Mouse (Mus musculus) MEL (cell line): Measurements from ENCODE around the gene Smarca2. TPM values are rescaled to one million over a fixed set of nuclear protein-coding genes. Genes with fewer than 3 reads are reported as not detected.

ENCODE experiments used
- DNase-seq: peaks from one replicate; pipeline ENCODE4 v3.0.0; 2011; ENCODE audit warnings: low read depth, low spot score
- H3K27ac ChIP-seq: 2 replicates; pipeline ENCODE4 v1.5.1; 2012; ENCODE audit warnings: low read depth, mild to moderate bottlenecking, control low read depth, low read length, moderate library complexity; ENCODE audit not compliant: control insufficient read depth
- H3K27me3 ChIP-seq, 2 experiments: fragments of 150-350 bp in 1 of 2; sonication (generic) in 1 of 2; 2 replicates each; pipeline ENCODE4 v1.6.1; 2012; ENCODE audit warnings: low read length in 2 of 2, mild to moderate bottlenecking in 2 of 2, improper control_type of control experiment in 1 of 2, moderate library complexity in 1 of 2; ENCODE audit not compliant: insufficient read depth in 2 of 2, control insufficient read depth in 1 of 2
- H3K36me3 ChIP-seq, 2 experiments: 2 replicates each; pipeline ENCODE4 v1.6.1; 2012 to 2014; ENCODE audit warnings: low read length in 2 of 2, improper control_type of control experiment in 1 of 2, inconsistent platforms in 1 of 2, mild to moderate bottlenecking in 1 of 2; ENCODE audit not compliant: insufficient read depth in 2 of 2, control insufficient read depth in 1 of 2
- H3K4me1 ChIP-seq, 2 experiments: fragments of 150-350 bp in 1 of 2; sonication (generic) in 1 of 2; 2 replicates each; pipeline ENCODE4 v1.6.1; 2012; ENCODE audit warnings: low read length in 2 of 2, improper control_type of control experiment in 1 of 2, mild to moderate bottlenecking in 1 of 2; ENCODE audit not compliant: insufficient read depth in 2 of 2, control insufficient read depth in 1 of 2
- H3K4me3 ChIP-seq, 2 experiments: fragments of 150-350 bp in 1 of 2; sonication (generic) in 1 of 2; 2 replicates each; pipeline ENCODE4 v1.5.1; 2012; ENCODE audit warnings: low read depth in 2 of 2, low read length in 2 of 2, mild to moderate bottlenecking in 2 of 2, moderate library complexity in 2 of 2, control low read depth in 1 of 2, improper control_type of control experiment in 1 of 2; ENCODE audit not compliant: control insufficient read depth in 1 of 2, insufficient read depth in 1 of 2
- H3K79me2 ChIP-seq: 2 replicates; pipeline ENCODE4 v1.6.1; 2012; ENCODE audit warnings: mild to moderate bottlenecking, low read length, moderate library complexity; ENCODE audit not compliant: control insufficient read depth, poor library complexity, insufficient read depth
- H3K9ac ChIP-seq: 2 replicates; pipeline ENCODE4 v1.6.1; 2012; ENCODE audit warnings: low read depth, mild to moderate bottlenecking, control low read depth, low read length, moderate library complexity; ENCODE audit not compliant: control insufficient read depth, poor library complexity, severe bottlenecking
- H3K9me3 ChIP-seq: fragments of 150-350 bp; sonication (generic); replicated peaks from 2 replicates; pipeline ENCODE4 v1.6.1; 2012; ENCODE audit warnings: mild to moderate bottlenecking, low read length, improper control_type of control experiment, moderate library complexity; ENCODE audit not compliant: insufficient read depth
- CHD1 ChIP-seq: IDR thresholded peaks from 2 replicates; pipeline ENCODE4 v1.6.1; 2012; ENCODE audit warnings: low read depth, mild to moderate bottlenecking, inconsistent platforms, low read length, improper control_type of control experiment
- CHD2 ChIP-seq: IDR thresholded peaks from 2 replicates; pipeline ENCODE4 v1.6.1; 2011; ENCODE audit warnings: low read length, improper control_type of control experiment
- EP300 ChIP-seq, 2 experiments: IDR thresholded peaks; 2 replicates each; pipeline ENCODE4 v1.6.1; 2011; ENCODE audit warnings: improper control_type of control experiment in 2 of 2, low read length in 2 of 2, low read depth in 1 of 2, mild to moderate bottlenecking in 1 of 2
- GATA1 ChIP-seq: IDR thresholded peaks from 2 replicates; pipeline ENCODE4 v1.6.1; 2011; ENCODE audit warnings: low read depth, low read length, improper control_type of control experiment
- MAFK ChIP-seq: IDR thresholded peaks from 2 replicates; pipeline ENCODE4 v1.6.1; 2011; ENCODE audit warnings: low read depth, mild to moderate bottlenecking, low read length, improper control_type of control experiment, borderline replicate concordance
- MAX ChIP-seq: IDR thresholded peaks from 2 replicates; pipeline ENCODE4 v1.6.1; 2011; ENCODE audit warnings: low read length, improper control_type of control experiment
- MAZ ChIP-seq: IDR thresholded peaks from 2 replicates; pipeline ENCODE4 v1.6.1; 2012; ENCODE audit warnings: low read depth, mild to moderate bottlenecking, inconsistent platforms, low read length, improper control_type of control experiment
- MEF2A ChIP-seq: IDR thresholded peaks from 2 replicates; pipeline ENCODE4 v1.6.1; 2014; ENCODE audit warnings: low read depth, mild to moderate bottlenecking, inconsistent platforms, low read length, improper control_type of control experiment; ENCODE audit not compliant: poor library complexity, insufficient replicate concordance, severe bottlenecking; ENCODE audit errors: extremely low read depth
- MXI1 ChIP-seq: IDR thresholded peaks from 2 replicates; pipeline ENCODE4 v1.6.1; 2011; ENCODE audit warnings: mild to moderate bottlenecking, low read depth, low read length, improper control_type of control experiment
- MYB ChIP-seq: IDR thresholded peaks from 2 replicates; pipeline ENCODE4 v1.6.1; 2011; ENCODE audit warnings: mild to moderate bottlenecking, low read depth, low read length, improper control_type of control experiment
- NELFE ChIP-seq: IDR thresholded peaks from 2 replicates; pipeline ENCODE4 v1.6.1; 2011; ENCODE audit warnings: low read depth, low read length, improper control_type of control experiment
- NRF1 ChIP-seq: IDR thresholded peaks from 2 replicates; pipeline ENCODE4 v1.6.1; 2014; ENCODE audit warnings: low read depth, mild to moderate bottlenecking, inconsistent platforms, low read length, improper control_type of control experiment, moderate library complexity; ENCODE audit not compliant: poor library complexity, insufficient read depth, severe bottlenecking
- POLR2AphosphoS2 ChIP-seq: IDR thresholded peaks from 2 replicates; pipeline ENCODE4 v1.6.1; 2011; ENCODE audit warnings: low read length, improper control_type of control experiment
- POLR2AphosphoS5 ChIP-seq: IDR thresholded peaks from 2 replicates; pipeline ENCODE4 v1.6.1; 2012; ENCODE audit warnings: low read depth, borderline replicate concordance, mild to moderate bottlenecking, inconsistent platforms, low read length, moderate library complexity, mixed read lengths
- SIN3A ChIP-seq: IDR thresholded peaks from 2 replicates; pipeline ENCODE4 v1.6.1; 2012; ENCODE audit warnings: low read length, improper control_type of control experiment, inconsistent platforms
- SMC3 ChIP-seq: IDR thresholded peaks from 2 replicates; pipeline ENCODE4 v1.6.1; 2011; ENCODE audit warnings: low read depth, low read length, improper control_type of control experiment
- TCF12 ChIP-seq: IDR thresholded peaks from 2 replicates; pipeline ENCODE4 v1.6.1; 2014; ENCODE audit warnings: low read depth, mild to moderate bottlenecking, inconsistent platforms, low read length, improper control_type of control experiment, moderate library complexity
- USF2 ChIP-seq, 2 experiments: IDR thresholded peaks; 2 replicates each; pipeline ENCODE4 v1.6.1; 2011 to 2012; ENCODE audit warnings: improper control_type of control experiment in 2 of 2, low read length in 2 of 2, borderline replicate concordance in 1 of 2, inconsistent platforms in 1 of 2, low read depth in 1 of 2, mild to moderate bottlenecking in 1 of 2; ENCODE audit not compliant: insufficient read depth in 1 of 2
- ZMIZ1 ChIP-seq: IDR thresholded peaks from 2 replicates; pipeline ENCODE4 v1.6.1; 2012; ENCODE audit warnings: low read depth, mild to moderate bottlenecking, inconsistent platforms, low read length, improper control_type of control experiment, moderate library complexity
- polyA plus RNA-seq, 2 experiments: library from polyadenylated mRNA; stranded (reverse) in 1 of 2; unstranded in 1 of 2; fragments of >175 nt in 1 of 2; fragments of >200 nt in 1 of 2; gene quantifications; 2 replicates each; pipeline versions ENCODE4 v1.2.1 to v1.2.4; 2012; ENCODE audit warnings: low replicate concordance in 2 of 2, low read depth in 1 of 2; ENCODE audit not compliant: insufficient read length in 2 of 2, insufficient read depth in 1 of 2, missing spikeins in 1 of 2
- total RNA-seq: library from RNA; depleted of rRNA; stranded (reverse); fragments of 300-350 nt; gene quantifications from 2 replicates; pipeline ENCODE4 v1.2.3, GENCODE M21; 2012

Smarca2 gene
- total and polyA plus RNA-seq, 3 experiments: 6.6 to 23.2 TPM; not detected in 1

GRCm38 (mm10) chr19:26594661-26595060 lies 10.2 kb upstream of the Smarca2 start:
- H3K9ac ChIP-seq: no peak overlapping the region

GRCm38 (mm10) chr19:26601459-26601858 lies 3.4 kb upstream of the Smarca2 start:
- Histone ChIP-seq H3K4me3 (no peak overlapping the region), H3K9ac (no peak overlapping the region), H3K27ac (no peak overlapping the region), H3K9me3 (no peaks in the 10 kb centered on the region), H3K27me3 (peaks cover 0 to 2% of the 10 kb centered on the region in 2 experiments; a peak in 2 of 4 replicates), H3K79me2 (no peaks in the 10 kb centered on the region), H3K36me3 (peaks cover 0 to 2% of the 10 kb centered on the region in 2 experiments; a peak in 1 of 4 replicates), H3K4me1 (no peaks in the 10 kb centered on the region)
- TF ChIP-seq GATA1: no peak
- DNase-seq: no peak

More at GRCm38 (mm10) chr19:26594661-26595060, 10.2 kb upstream of the Smarca2 start:
- no peak for TF ChIP-seq CHD1
- no peak for TF ChIP-seq MYB
- no peak for TF ChIP-seq NELFE
- TF ChIP-seq EP300 (IDR thresholded peaks at IDR 0.05; ENCODE audit: low read depth in 1 of 2, low read length in 2 of 2): no peak
- no peak for TF ChIP-seq MEF2A
- no peak for TF ChIP-seq MAZ
- TF ChIP-seq USF2 (IDR thresholded peaks at IDR 0.05; ENCODE audit: borderline replicate concordance in 1 of 2, insufficient read depth in 1 of 2, low read depth in 1 of 2, low read length in 2 of 2): no peak
- TF ChIP-seq POLR2AphosphoS2: no peak
- no peak for TF ChIP-seq ZMIZ1
- no peak for TF ChIP-seq SMC3
- no peak for TF ChIP-seq MAFK
- no peak for TF ChIP-seq MAX
- no peak for TF ChIP-seq CHD2
- TF ChIP-seq TCF12: no peak
- no peak for TF ChIP-seq MXI1
- TF ChIP-seq POLR2AphosphoS5: no peak
- TF ChIP-seq NRF1: no peak
- TF ChIP-seq SIN3A: no peak
- no peaks in the 10 kb centered on the region for H3K4me1 ChIP-seq
- no peak overlapping the region for H3K4me3 ChIP-seq
- no peaks in the 10 kb centered on the region for H3K36me3 ChIP-seq
- no peaks in the 10 kb centered on the region for H3K79me2 ChIP-seq
- DNase-seq: no peak
- peaks cover 0 to 1% of the 10 kb centered on the region in 2 experiments; a peak in 1 of 4 replicates for H3K27me3 ChIP-seq
- H3K27ac ChIP-seq: no peak overlapping the region
- no peaks in the 10 kb centered on the region for H3K9me3 ChIP-seq
